Mouse (Mus musculus) hindbrain, postnatal 0 days (tissue): ENCODE results near the gene Pym1. TPM values are rescaled to one million over a fixed set of nuclear protein-coding genes. Genes with fewer than 3 reads are reported as not detected.

Source experiments
- ATAC-seq: fragments of 200-750 bp; cut with Nextera tagmentation; 2 replicates; pipeline ENCODE4 v1.8.0; 2017; ENCODE audit warnings: mild to moderate bottlenecking, moderate TSS enrichment, moderate library complexity
- DNase-seq: peaks from one replicate; pipeline ENCODE4 v3.0.0-alpha.2; 2015; ENCODE audit warnings: low spot score
- H3K27ac ChIP-seq: fragments of 300-500 bp; sonication (generic); 2 replicates; pipeline ENCODE4 v1.5.1; 2014; ENCODE audit warnings: mild to moderate bottlenecking
- H3K27me3 ChIP-seq: fragments of 300-500 bp; sonication (generic); 2 replicates; pipeline ENCODE4 v1.6.1; 2014; ENCODE audit warnings: low read length, mixed read lengths; ENCODE audit not compliant: insufficient read depth
- H3K36me3 ChIP-seq: fragments of 300-500 bp; sonication (generic); 2 replicates; pipeline ENCODE4 v1.6.1; 2014; ENCODE audit warnings: low read length, mixed read lengths; ENCODE audit not compliant: insufficient read depth
- H3K4me1 ChIP-seq: fragments of 300-500 bp; sonication (generic); 2 replicates; pipeline ENCODE4 v1.6.1; 2014; ENCODE audit warnings: antibody characterized with exemption, low read length, mixed read lengths; ENCODE audit not compliant: insufficient read depth
- H3K4me2 ChIP-seq: fragments of 300-500 bp; sonication (generic); 2 replicates; pipeline ENCODE4 v1.6.1; 2014; ENCODE audit warnings: low read depth, mild to moderate bottlenecking, low read length, moderate library complexity, mixed read lengths
- H3K4me3 ChIP-seq: fragments of 300-500 bp; sonication (generic); 2 replicates; pipeline ENCODE4 v1.5.1; 2014; ENCODE audit warnings: low read length
- H3K9ac ChIP-seq: fragments of 300-500 bp; sonication (generic); replicated peaks from 2 replicates; pipeline ENCODE4 v1.6.1; 2014; ENCODE audit warnings: mild to moderate bottlenecking, low read length, moderate library complexity, mixed read lengths
- H3K9me3 ChIP-seq: fragments of 300-500 bp; sonication (generic); 2 replicates; pipeline ENCODE4 v1.6.1; 2016; ENCODE audit warnings: low read length, mixed read lengths
- CTCF ChIP-seq: IDR thresholded peaks from 2 replicates; pipeline ENCODE4 v1.5.1; 2016; ENCODE audit warnings: antibody characterized with exemption, control low read depth, low read depth
- WGBS: fragments of 180-500 bp; shearing (Covaris S2); extraction: QIAGEN DNeasy Blood & Tissue Kit; methylation state at CpG from one replicate; pipeline ENCODE4 v1.1.7; 2014; 5-methylcytosine and 5-hydroxymethylcytosine counted together
- polyA plus RNA-seq: library from polyadenylated mRNA; unstranded; fragments of >200 nt; fragmentation: Nextera tagmentation; extraction: Ambion mirVana; gene quantifications from 2 replicates; pipeline ENCODE4 v1.2.1, GENCODE M21; 2015
- total RNA-seq: library from RNA; depleted of rRNA; stranded (reverse); fragments of >200 nt; gene quantifications from 2 replicates; pipeline ENCODE4 v1.2.3, GENCODE M21; 2014

Gene Pym1
- total and polyA plus RNA-seq, 2 experiments from 2014 or later, result 47.4 to 51.0 TPM

- Histone ChIP-seq H3K4me3 (no peak overlapping the region), H3K9ac (no peak overlapping the region), H3K27ac (no peak overlapping the region), H3K36me3 (no peaks in the 10 kb centered on the region), H3K9me3 (no peaks in the 10 kb centered on the region), H3K4me2 (0 out of 2 replicates have a peak overlapping the region, but pooled peaks have one; percentile 23), H3K4me1 (no peaks in the 10 kb centered on the region), H3K27me3 (no peaks in the 10 kb centered on the region)
- ATAC-seq (peak; percentile 74; the same call in 1 of the 2 replicates), DNase-seq (peak; percentile 80)
- TF ChIP-seq CTCF, result peak; percentile 80
- 23% methylated on average over 10 of the region's 10 CpGs for WGBS
Observed at GRCm38 (mm10) chr10:128731002-128731433, 16.7 kb upstream of the Pym1 start.

DNA sequence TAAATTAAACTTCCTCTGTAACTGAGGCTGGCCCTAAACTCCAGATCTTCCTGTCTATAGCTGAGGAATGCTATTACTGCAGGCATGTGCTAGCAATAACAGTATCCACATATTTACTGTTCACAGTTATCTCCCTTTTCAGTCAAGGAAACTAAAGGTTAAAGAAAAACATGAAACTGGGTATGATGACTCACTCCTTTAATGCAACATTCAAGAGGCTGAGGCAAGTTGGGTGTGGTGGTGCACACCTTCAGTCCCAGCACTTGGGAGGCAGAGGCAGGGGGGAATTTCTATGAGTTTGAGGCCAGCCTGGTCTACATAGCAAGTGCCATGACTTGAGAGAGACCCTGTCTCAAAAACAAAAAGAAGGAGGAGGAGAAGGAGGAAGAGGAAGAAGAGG, 15.7 kb upstream of the Pym1 start:
- Histone ChIP-seq H3K4me3 (no peak overlapping the region), H3K27ac (no peak overlapping the region), H3K9me3 (no peaks in the 10 kb centered on the region), H3K27me3 (no peaks in the 10 kb centered on the region), H3K4me1 (no peaks in the 10 kb centered on the region), H3K4me2 (no peak overlapping the region), H3K9ac (no peak overlapping the region), H3K36me3 (no peaks in the 10 kb centered on the region)
- ATAC-seq (no peak), DNase-seq (no peak)
- TF ChIP-seq CTCF, result no peak

GRCm38 (mm10) chr10:128737435-128737834, 10.3 kb upstream of the Pym1 start:
- no peak overlapping the region for H3K9ac ChIP-seq
- H3K4me3 ChIP-seq, result peak overlapping the region; percentile 16; the same call in 1 of the 2 replicates
- H3K27me3 ChIP-seq, result no peaks in the 10 kb centered on the region; the same call in 1 of the 2 replicates
- DNase-seq (no peak), ATAC-seq (peak; percentile 29; the same call in 1 of the 2 replicates)
- 9% methylated on average over 15 of the region's 15 CpGs for WGBS
- no peaks in the 10 kb centered on the region for H3K9me3 ChIP-seq
- no peak overlapping the region for H3K27ac ChIP-seq
- H3K36me3 ChIP-seq, result no peaks in the 10 kb centered on the region
- H3K4me1 ChIP-seq, result peaks cover 2% of the 10 kb centered on the region; the same call in 1 of the 2 replicates
- H3K4me2 ChIP-seq, result peak overlapping the region; percentile 40; the same call in 1 of the 2 replicates
- no peak for TF ChIP-seq CTCF

- Histone ChIP-seq H3K27me3 (no peaks in the 10 kb centered on the region; the same call in 1 of the 2 replicates), H3K4me3 (no peak overlapping the region), H3K9me3 (no peaks in the 10 kb centered on the region), H3K4me1 (peaks cover 18% of the 10 kb centered on the region; the same call in 1 of the 2 replicates), H3K9ac (no peak overlapping the region), H3K27ac (no peak overlapping the region), H3K4me2 (no peak overlapping the region), H3K36me3 (no peaks in the 10 kb centered on the region)
- WGBS, result 79% methylated on average over 2 of the region's 2 CpGs
- no peak for TF ChIP-seq CTCF
- DNase-seq (no peak), ATAC-seq (no peak)
Observed at GRCm38 (mm10) chr10:128740296-128740695, 7.4 kb upstream of the Pym1 start.

DNA sequence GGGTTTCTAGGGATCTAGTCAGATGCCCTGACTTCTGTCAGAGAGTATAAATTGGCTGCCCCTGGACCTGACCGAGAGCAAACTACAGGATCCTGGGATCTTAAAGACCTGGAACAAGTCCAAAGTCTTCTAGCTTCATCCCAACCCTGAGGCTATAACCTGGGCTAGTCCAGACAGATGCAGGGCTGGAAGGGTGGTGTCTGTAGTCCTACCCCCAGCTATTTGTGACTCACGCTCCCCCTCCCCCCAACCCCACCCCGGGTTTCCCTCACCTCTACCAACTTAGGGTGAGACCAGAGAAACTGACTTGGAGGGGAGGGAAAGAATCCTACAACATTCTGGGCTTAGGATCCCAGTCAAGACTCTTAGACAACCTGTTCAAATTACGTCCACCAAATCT, 5.1 kb upstream of the Pym1 start:
- H3K27ac ChIP-seq, result no peak overlapping the region
- H3K36me3 ChIP-seq, result no peaks in the 10 kb centered on the region
- H3K9me3 ChIP-seq, result no peaks in the 10 kb centered on the region
- H3K4me3 ChIP-seq, result no peak overlapping the region
- H3K27me3 ChIP-seq, result no peaks in the 10 kb centered on the region; the same call in 1 of the 2 replicates
- DNase-seq (no peak), ATAC-seq (no peak)
- 51% methylated on average over 4 of the region's 4 CpGs for WGBS
- peak overlapping the region; percentile 97 for H3K4me2 ChIP-seq
- H3K4me1 ChIP-seq, result peaks cover 18% of the 10 kb centered on the region; the same call in 1 of the 2 replicates
- TF ChIP-seq CTCF, result no peak
- H3K9ac ChIP-seq, result no peak overlapping the region

- WGBS, result 12% methylated on average over 7 of the region's 7 CpGs
- H3K27ac ChIP-seq, result no peak overlapping the region
- peak overlapping the region; percentile 97 for H3K4me2 ChIP-seq
- H3K9me3 ChIP-seq, result no peaks in the 10 kb centered on the region
- peak overlapping the region; percentile 70 for H3K4me3 ChIP-seq
- H3K27me3 ChIP-seq, result no peaks in the 10 kb centered on the region; the same call in 1 of the 2 replicates
- ATAC-seq, result no peak
- no peak for TF ChIP-seq CTCF
- H3K9ac ChIP-seq, result peak overlapping the region; percentile 67
- no peaks in the 10 kb centered on the region for H3K36me3 ChIP-seq
- H3K4me1 ChIP-seq, result peaks cover 18% of the 10 kb centered on the region; the same call in 1 of the 2 replicates
- DNase-seq, result no peak
Observed at GRCm38 (mm10) chr10:128743235-128743634, 4.5 kb upstream of the Pym1 start.

- Histone ChIP-seq H3K4me3 (peak overlapping the region; percentile 70), H3K27ac (no peak overlapping the region), H3K4me1 (peaks cover 18% of the 10 kb centered on the region; the same call in 1 of the 2 replicates), H3K4me2 (peak overlapping the region; percentile 97), H3K9me3 (no peaks in the 10 kb centered on the region), H3K9ac (peak overlapping the region; percentile 67), H3K36me3 (no peaks in the 10 kb centered on the region), H3K27me3 (no peaks in the 10 kb centered on the region; the same call in 1 of the 2 replicates)
- ATAC-seq (peak; percentile 33), DNase-seq (peak; percentile 53)
- TF ChIP-seq CTCF, result no peak
- WGBS, result under 1% methylated on average over 37 of the region's 37 CpGs
Observed at GRCm38 (mm10) chr10:128743791-128744191, 3.9 kb upstream of the Pym1 start.
